Mouse (Mus musculus): Measurements from ENCODE around the gene 2010109A12Rik. TPM values are rescaled to one million over a fixed set of nuclear protein-coding genes. Genes with fewer than 3 reads are reported as not detected.

Gene 2010109A12Rik
- 3.5 TPM for polyA plus RNA-seq (2014; fragmentation: Illumina TruSeq; extraction: RNeasy Lipid Tissue Mini Kit (QIAGEN cat#74804); ENCODE audit: low read depth, low replicate concordance)

GRCm38 (mm10) chr5:93206109-93207005 is at the start of gene 2010109A12Rik, which contains the start of gene Ccni:
Gene 2010109A12Rik (plus strand): TSS chr5:93206518.
Gene Ccni (minus strand): TSS chr5:93206495.

Other genes with a start within 250 kb of the 2010109A12Rik start
- gene Sowahb, start 161.5 kb upstream of the 2010109A12Rik start, polyA plus RNA-seq (2014; fragmentation: Illumina TruSeq; extraction: RNeasy Lipid Tissue Mini Kit (QIAGEN cat#74804); ENCODE audit: low read depth, low replicate concordance) = 1.1 TPM
- gene Sept11, start 113.1 kb upstream of the 2010109A12Rik start, polyA plus RNA-seq (2014; fragmentation: Illumina TruSeq; extraction: RNeasy Lipid Tissue Mini Kit (QIAGEN cat#74804); ENCODE audit: low read depth, low replicate concordance) = 17.9 TPM
- 218 TPM for gene Ccni, start within 50 bp of the 2010109A12Rik start, polyA plus RNA-seq (2014; fragmentation: Illumina TruSeq; extraction: RNeasy Lipid Tissue Mini Kit (QIAGEN cat#74804); ENCODE audit: low read depth, low replicate concordance)
- 34.7 TPM for gene Ccng2, start 60.7 kb downstream of the 2010109A12Rik start, polyA plus RNA-seq (2014; fragmentation: Illumina TruSeq; extraction: RNeasy Lipid Tissue Mini Kit (QIAGEN cat#74804); ENCODE audit: low read depth, low replicate concordance)